Comparison of ENCODE assay signal across 19 mouse cellular contexts in the genomic region with DNA sequence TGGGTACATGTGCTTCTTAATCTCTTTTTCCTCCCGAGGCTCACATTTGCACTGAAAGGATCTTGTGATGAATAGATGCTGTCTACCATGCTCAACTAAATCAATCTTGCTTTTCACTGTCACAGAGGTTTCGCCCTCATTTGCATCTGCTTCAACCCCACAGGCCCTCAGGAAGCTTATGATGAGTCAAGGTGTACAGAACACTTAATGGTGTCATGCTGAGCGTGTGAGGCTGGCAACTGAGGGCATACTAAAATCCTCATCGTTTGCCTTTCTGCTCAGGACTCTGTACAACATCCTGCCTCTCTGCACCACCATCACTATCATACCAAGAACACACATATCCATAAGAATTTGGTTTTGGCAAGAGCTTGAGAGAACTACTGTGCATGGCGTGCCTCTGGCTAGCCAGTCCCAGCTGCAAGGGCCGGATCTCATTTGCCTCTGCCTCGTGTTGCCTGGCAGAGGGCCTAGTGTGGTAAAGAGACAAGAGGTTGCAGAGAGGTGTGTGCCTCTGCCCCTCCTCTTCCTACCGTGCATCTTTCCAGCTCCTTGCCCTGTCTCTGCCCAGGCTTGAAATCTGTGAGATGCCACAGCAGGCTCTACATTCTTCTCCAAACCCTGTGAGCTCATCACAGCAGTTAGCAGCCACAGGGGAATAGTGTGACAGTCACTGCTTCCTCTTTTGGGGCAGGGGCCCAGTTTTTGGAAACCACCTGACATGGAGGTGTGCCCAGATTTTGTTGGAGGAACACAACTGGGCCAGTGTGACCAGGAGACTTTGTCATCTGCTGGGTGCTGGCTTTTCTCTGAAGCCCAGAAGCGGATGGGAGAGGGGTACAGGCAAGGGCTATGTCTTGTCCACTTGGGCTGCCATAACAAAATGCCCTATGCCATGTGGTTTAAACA. TPM values are rescaled to one million over a fixed set of nuclear protein-coding genes. Genes with fewer than 3 reads are reported as not detected.
A peak's percentile ranks its signal among the peaks of the same experiment; 100 is the strongest.
DNase-seq lines count a peak whose midpoint lies in the region; ATAC-seq and TF ChIP-seq lines count a peak whose summit lies in the region.
"Had no signal": no experiment of that assay in that cellular context is flagged by ENCODE, and none has a peak within 500 bp of the region (broad histone marks: within the 10 kb centered on the region; RNA-seq: fewer than 3 reads in every experiment).

No protein-coding gene starts in this region.

- TF ChIP-seq CTCF in lung, adult 2 months (IDR thresholded peaks at IDR 0.05; ENCODE audit: insufficient read depth, low read length), result no peak
- TF ChIP-seq CTCF in bone marrow, adult 2 months (IDR thresholded peaks at IDR 0.05; ENCODE audit: control insufficient read depth, insufficient read depth, low read length), result no peak
- TF ChIP-seq CTCF in stomach, postnatal 0 days (IDR thresholded peaks at IDR 0.05; ENCODE audit: low read depth), result no peak

- peaks cover 15% of the 10 kb centered on the region for H3K4me1 ChIP-seq in lung, adult 2 months (ENCODE audit: control insufficient read depth, insufficient read depth, low read length)
- H3K4me1 ChIP-seq in bone marrow, adult 2 months (ENCODE audit: control insufficient read depth, insufficient read depth, low read length), result peaks cover 19% of the 10 kb centered on the region
- no peaks in the 10 kb centered on the region for H3K4me1 ChIP-seq in stomach, postnatal 0 days (replicated peaks; ENCODE audit: control insufficient read depth, insufficient read depth)
- H3K4me1 ChIP-seq: forebrain, embryonic 12.5 days; hindbrain, embryonic 12.5 days; lung, embryonic 15.5 days had no signal

- H3K27me3 ChIP-seq in stomach, postnatal 0 days (ENCODE audit: control insufficient read depth, insufficient read depth, low read length), result no peaks in the 10 kb centered on the region
- H3K27me3 ChIP-seq: embryonic facial prominence, embryonic 15.5 days; heart, embryonic 15.5 days; limb, embryonic 15.5 days; lung, embryonic 15.5 days had no signal

- H3K9me3 ChIP-seq in stomach, postnatal 0 days (ENCODE audit: control insufficient read depth, low read length), result no peaks in the 10 kb centered on the region
- H3K9me3 ChIP-seq: embryonic facial prominence, embryonic 15.5 days; forebrain, embryonic 12.5 days; heart, embryonic 15.5 days; hindbrain, embryonic 12.5 days; limb, embryonic 15.5 days; lung, embryonic 15.5 days had no signal

- ATAC-seq in megakaryocyte progenitor cell, adult 5-6 weeks (replicated peaks; ENCODE audit: poor library complexity), result peak; percentile 46
- ATAC-seq in stomach, postnatal 0 days (ENCODE audit: low FRiP score, low TSS enrichment), result 0 out of 2 replicates have a peak, but pooled peaks have one; percentile 29
- ATAC-seq: midbrain, embryonic 16.5 days had no signal

- DNase-seq in lung, postnatal 25 days (ENCODE audit: low spot score), result peak; percentile 44
- DNase-seq in lung, adult 2 months, result no peak
- DNase-seq in stomach, postnatal 0 days (ENCODE audit: low spot score), result no peak
- no peak for DNase-seq in cerebellum, postnatal 25 days
- no peak for DNase-seq in cerebellum, postnatal 14 days
- DNase-seq: adrenal gland, postnatal 10 days; kidney, adult 11 months; kidney, postnatal 14 days; right cerebral cortex, postnatal 4 days; thymus, postnatal 36 days had no signal

- no peak for TF ChIP-seq POLR2A in lung, adult 2 months (IDR thresholded peaks at IDR 0.05; ENCODE audit: borderline replicate concordance, extremely low read depth, low read depth, low read length)
- no peak for TF ChIP-seq POLR2A in bone marrow, adult 2 months (IDR thresholded peaks at IDR 0.05; ENCODE audit: borderline replicate concordance, control insufficient read depth, low read depth, low read length)

- no peak overlapping the region for H3K4me2 ChIP-seq in stomach, postnatal 0 days (replicated peaks; ENCODE audit: low read depth)
- H3K4me2 ChIP-seq: embryonic facial prominence, embryonic 15.5 days; forebrain, embryonic 12.5 days; heart, embryonic 15.5 days; hindbrain, embryonic 12.5 days; limb, embryonic 15.5 days; lung, embryonic 15.5 days had no signal

- no peaks in the 10 kb centered on the region for H3K36me3 ChIP-seq in stomach, postnatal 0 days (ENCODE audit: control insufficient read depth, insufficient read depth, low read length)
- H3K36me3 ChIP-seq: embryonic facial prominence, embryonic 15.5 days; forebrain, embryonic 12.5 days; heart, embryonic 15.5 days; hindbrain, embryonic 12.5 days; limb, embryonic 15.5 days; lung, embryonic 15.5 days had no signal

- no peak overlapping the region for H3K9ac ChIP-seq in stomach, postnatal 0 days (ENCODE audit: low read length)
- H3K9ac ChIP-seq: embryonic facial prominence, embryonic 15.5 days; forebrain, embryonic 12.5 days; heart, embryonic 15.5 days; hindbrain, embryonic 12.5 days; limb, embryonic 15.5 days; lung, embryonic 15.5 days had no signal

- peak overlapping the region; percentile 74 for H3K27ac ChIP-seq in bone marrow, adult 2 months (ENCODE audit: control insufficient read depth, insufficient read depth, low read depth, low read length, poor library complexity)
- H3K27ac ChIP-seq in stomach, postnatal 0 days (replicated peaks), result no peak overlapping the region
- H3K27ac ChIP-seq: embryonic facial prominence, embryonic 15.5 days; forebrain, embryonic 12.5 days; heart, embryonic 15.5 days; hindbrain, embryonic 12.5 days; limb, embryonic 15.5 days; lung, embryonic 15.5 days had no signal

- no peak for TF ChIP-seq EP300 in stomach, postnatal 0 days (optimal IDR thresholded peaks at IDR 0.05)

- no peak overlapping the region for H3K4me3 ChIP-seq in lung, adult 2 months (replicated peaks; ENCODE audit: extremely low read depth, low read depth, low read length)
- no peak overlapping the region for H3K4me3 ChIP-seq in bone marrow, adult 2 months (replicated peaks; ENCODE audit: control insufficient read depth, low read depth, low read length)
- H3K4me3 ChIP-seq in stomach, postnatal 0 days (ENCODE audit: low read depth, low read length), result no peak overlapping the region
- H3K4me3 ChIP-seq: embryonic facial prominence, embryonic 15.5 days; forebrain, embryonic 12.5 days; heart, embryonic 15.5 days; hindbrain, embryonic 12.5 days; limb, embryonic 15.5 days; lung, embryonic 15.5 days had no signal

- 74% methylated on average over 9 of the region's 9 CpGs for WGBS in lung, adult 2 months
- 48% methylated on average over 9 of the region's 9 CpGs for WGBS in bone marrow, adult 2 months
- 65% methylated on average over 9 of the region's 9 CpGs for WGBS in stomach, postnatal 0 days

RNA-seq across cellular contexts. Expression of a gene that starts 1.4 kb away (rescaled TPM):
- 11.5 and 16.8 TPM in 2 replicates for polyA plus RNA-seq in lung, adult 2 months (2012; rRNA removed)
- 7.9 and 18.6 TPM in 2 replicates for polyA plus RNA-seq in bone marrow, adult 2 months (2011; ENCODE audit: insufficient read depth, insufficient read length, low replicate concordance, missing spikeins)
- 14.2 and 17.2 TPM in 2 replicates for total RNA-seq in megakaryocyte progenitor cell, adult 5-6 weeks (2015)
- 12.5 and 18.7 TPM in 2 replicates for total RNA-seq in megakaryocyte progenitor cell, adult 5-6 weeks (2017)
- polyA plus RNA-seq in stomach, postnatal 0 days (2015; fragmentation: Nextera tagmentation; extraction: Ambion mirVana), result 2.0 and 2.1 TPM in 2 replicates

RNA-seq across cellular contexts. Expression of a gene that starts 9.8 kb away (rescaled TPM):
- polyA plus RNA-seq in lung, adult 2 months (2012; rRNA removed), result 4.0 and 5.0 TPM in 2 replicates
- polyA plus RNA-seq in bone marrow, adult 2 months (2011; ENCODE audit: insufficient read depth, insufficient read length, low replicate concordance, missing spikeins), result 2.6 TPM in 1 of 2 replicates, not detected in the other
- total RNA-seq in megakaryocyte progenitor cell, adult 5-6 weeks (2015), result 0.05 and 0.52 TPM in 2 replicates
- 0.17 and 0.34 TPM in 2 replicates for total RNA-seq in megakaryocyte progenitor cell, adult 5-6 weeks (2017)
- 0.12 and 0.15 TPM in 2 replicates for polyA plus RNA-seq in stomach, postnatal 0 days (2015; fragmentation: Nextera tagmentation; extraction: Ambion mirVana)

RNA-seq across cellular contexts. Expression of a gene that starts 59.5 kb away (rescaled TPM):
- 5.2 and 8.7 TPM in 2 replicates for polyA plus RNA-seq in lung, adult 2 months (2012; rRNA removed)
- polyA plus RNA-seq in bone marrow, adult 2 months (2011; ENCODE audit: insufficient read depth, insufficient read length, low replicate concordance, missing spikeins), result 7.5 and 10.9 TPM in 2 replicates
- total RNA-seq in megakaryocyte progenitor cell, adult 5-6 weeks (2015), result 26.3 and 29.2 TPM in 2 replicates
- 29.9 and 41.3 TPM in 2 replicates for total RNA-seq in megakaryocyte progenitor cell, adult 5-6 weeks (2017)
- polyA plus RNA-seq in stomach, postnatal 0 days (2015; fragmentation: Nextera tagmentation; extraction: Ambion mirVana), result 6.9 and 7.4 TPM in 2 replicates
